Comparison of ENCODE assay signal across 29 mouse cellular contexts in genomic region chr5:115117467-115117866, GRCm38 (mm10). TPM values are rescaled to one million over a fixed set of nuclear protein-coding genes. Genes with fewer than 3 reads are reported as not detected.
DNase-seq lines count a peak whose midpoint lies in the region; ATAC-seq and TF ChIP-seq lines count a peak whose summit lies in the region.
"Had no signal": no experiment of that assay in that cellular context is flagged by ENCODE, and none has a peak within 500 bp of the region (broad histone marks: within the 10 kb centered on the region; RNA-seq: fewer than 3 reads in every experiment).

No protein-coding gene starts in this region.

- H3K27ac ChIP-seq in heart, embryonic 10.5 days = no peak overlapping the region
- no peak overlapping the region for H3K27ac ChIP-seq in heart, adult 2 months
- no peak overlapping the region for H3K27ac ChIP-seq in liver, adult 2 months (replicated peaks; ENCODE audit: insufficient read depth, low read depth, low read length)
- H3K27ac ChIP-seq: embryonic facial prominence, embryonic 12.5 days; embryonic facial prominence, embryonic 15.5 days; gastrocnemius, adult 2 months; hindbrain, embryonic 10.5 days; hindbrain, embryonic 13.5 days had no signal

- no peak for ATAC-seq in megakaryocyte, adult 5-6 weeks (ENCODE audit: poor library complexity, severe bottlenecking)
- ATAC-seq: activated CD4-positive, CD25-positive, alpha-beta regulatory T cell, adult 4 months; forebrain, embryonic 14.5 days; forebrain, postnatal 0 days; hindbrain, embryonic 16.5 days had no signal

- no peak for TF ChIP-seq POLR2A in heart, adult 2 months (IDR thresholded peaks at IDR 0.05; ENCODE audit: insufficient read depth, low read depth, low read length)
- TF ChIP-seq POLR2A in liver, adult 2 months (IDR thresholded peaks at IDR 0.05; ENCODE audit: extremely low read depth, insufficient read depth, low read length) = no peak

- intact Hi-C loops in heart, adult 2 months (cut with DNase I) = no loop called here
- intact Hi-C loops in left cerebral cortex, postnatal 25 days (cut with DNase I) = no loop called here

- H3K79me2 ChIP-seq in heart, adult 2 months (replicated peaks; ENCODE audit: control insufficient read depth, insufficient read depth, low read length) = 0 out of 2 replicates have a peak, but pooled peaks cover 1% of the 10 kb centered on the region
- peaks cover 3% of the 10 kb centered on the region; the same call in 1 of the 2 replicates for H3K79me2 ChIP-seq in liver, adult 2 months (ENCODE audit: control insufficient read depth, insufficient read depth, low read length)

- no peaks in the 10 kb centered on the region for H3K27me3 ChIP-seq in heart, embryonic 10.5 days (ENCODE audit: insufficient read depth, poor library complexity, severe bottlenecking)
- no peaks in the 10 kb centered on the region for H3K27me3 ChIP-seq in heart, adult 2 months (ENCODE audit: control insufficient read depth, insufficient read depth, low read length)
- H3K27me3 ChIP-seq in liver, adult 2 months (ENCODE audit: control insufficient read depth, insufficient read depth, low read length) = no peaks in the 10 kb centered on the region
- H3K27me3 ChIP-seq in megakaryocyte, embryonic 14.5 days (replicated peaks) = no peaks in the 10 kb centered on the region
- H3K27me3 ChIP-seq: CH12.LX; embryonic facial prominence, embryonic 12.5 days; embryonic facial prominence, embryonic 15.5 days; hindbrain, embryonic 13.5 days had no signal

- no peak for TF ChIP-seq EP300 in heart, adult 2 months (IDR thresholded peaks at IDR 0.05; ENCODE audit: insufficient read depth, low read depth, low read length)

- TF ChIP-seq CTCF in heart, adult 2 months (IDR thresholded peaks at IDR 0.05) = no peak
- no peak for TF ChIP-seq CTCF in liver, adult 2 months (IDR thresholded peaks at IDR 0.05; ENCODE audit: low read depth, low read length)

- H3K36me3 ChIP-seq in heart, embryonic 10.5 days = peaks cover 53% of the 10 kb centered on the region
- H3K36me3 ChIP-seq in heart, adult 2 months (ENCODE audit: control insufficient read depth, insufficient read depth, low read length) = no peaks in the 10 kb centered on the region
- H3K36me3 ChIP-seq in liver, adult 2 months (ENCODE audit: control insufficient read depth, insufficient read depth, low read length) = no peaks in the 10 kb centered on the region; the same call in 1 of the 2 replicates
- peaks cover 51% of the 10 kb centered on the region for H3K36me3 ChIP-seq in megakaryocyte, embryonic 14.5 days (replicated peaks; ENCODE audit: low read length)

- no peaks in the 10 kb centered on the region for H3K9me3 ChIP-seq in heart, embryonic 10.5 days
- no peaks in the 10 kb centered on the region for H3K9me3 ChIP-seq in megakaryocyte, embryonic 14.5 days
- H3K9me3 ChIP-seq: embryonic facial prominence, embryonic 12.5 days; embryonic facial prominence, embryonic 15.5 days; hindbrain, embryonic 10.5 days; hindbrain, embryonic 13.5 days had no signal

- no peak overlapping the region for H3K4me3 ChIP-seq in heart, embryonic 10.5 days
- no peak overlapping the region for H3K4me3 ChIP-seq in heart, adult 2 months
- peak overlapping the region; percentile 2; the same call in 1 of the 2 replicates for H3K4me3 ChIP-seq in liver, adult 2 months (ENCODE audit: insufficient read depth, low read depth, low read length)
- peak overlapping the region; percentile 48 for H3K4me3 ChIP-seq in megakaryocyte, embryonic 14.5 days (replicated peaks)
- H3K4me3 ChIP-seq: gastrocnemius, adult 2 months; hindbrain, embryonic 13.5 days had no signal

- WGBS in heart, embryonic 10.5 days = 91% methylated on average over 13 of the region's 13 CpGs
- 94% methylated on average over 13 of the region's 13 CpGs for WGBS in heart, adult 2 months
- 48% methylated on average over 13 of the region's 13 CpGs for WGBS in liver, adult 2 months

- peak; percentile 75 for DNase-seq in heart, embryonic 10.5 days (ENCODE audit: low spot score)
- DNase-seq in heart, adult 2 months = no peak
- DNase-seq in liver, adult 2 months (ENCODE audit: extremely low read depth, low read depth, low spot score) = peak; percentile 51
- DNase-seq in liver = no peak
- DNase-seq in left cerebral cortex, postnatal 25 days (ENCODE audit: low spot score in 2 of 2) = no peak
- DNase-seq: adrenal gland, adult 8-10 months; adrenal gland, postnatal 25 days; B cell, adult 2 months; cerebellum, adult 11-12 months; cerebellum, adult 8-10 months; cerebellum, postnatal 25 days; forebrain, postnatal 0 days; gastrocnemius, adult 2 months; gastrocnemius, postnatal 14 days; heart, adult 11 months had no signal

- no peak overlapping the region for H3K9ac ChIP-seq in heart, adult 2 months (ENCODE audit: low read depth, low read length)
- H3K9ac ChIP-seq in liver, adult 2 months (ENCODE audit: low read depth, low read length) = no peak overlapping the region
- H3K9ac ChIP-seq: embryonic facial prominence, embryonic 12.5 days; embryonic facial prominence, embryonic 15.5 days; forebrain, postnatal 0 days; hindbrain, embryonic 13.5 days had no signal

- H3K4me1 ChIP-seq in heart, embryonic 10.5 days = peaks cover 17% of the 10 kb centered on the region; the same call in 1 of the 2 replicates
- peaks cover 2% of the 10 kb centered on the region for H3K4me1 ChIP-seq in heart, adult 2 months (ENCODE audit: control insufficient read depth, insufficient read depth, low read length)
- H3K4me1 ChIP-seq in liver, adult 2 months (ENCODE audit: control insufficient read depth, insufficient read depth, low read length) = peaks cover 14% of the 10 kb centered on the region
- H3K4me1 ChIP-seq in megakaryocyte, embryonic 14.5 days = peaks cover 26% of the 10 kb centered on the region
- H3K4me1 ChIP-seq: embryonic facial prominence, embryonic 15.5 days had no signal

RNA-seq across cellular contexts. Expression of gene Acads, which starts 1.7 kb away (rescaled TPM):
- polyA plus RNA-seq in heart, embryonic 10.5 days (2016; fragmentation: Nextera tagmentation; extraction: Ambion mirVana) = 107 and 138 TPM in 2 replicates
- 100 to 1,000 TPM; 199 to 228 TPM for total RNA-seq in heart, adult 2 months (2021)
- 256 and 333 TPM in 2 replicates for polyA plus RNA-seq in heart, adult 2 months (2012; rRNA removed)
- total RNA-seq in liver, adult 2 months (2014; rRNA removed) = 140 and 143 TPM in 2 replicates
- polyA plus RNA-seq in liver, adult 2 months (2012; rRNA removed) = 255 and 293 TPM in 2 replicates
- 34.8 and 43.5 TPM in 2 replicates for polyA plus RNA-seq in megakaryocyte, embryonic 14.5 days (2012; ENCODE audit: insufficient read depth, low replicate concordance)
- total RNA-seq in megakaryocyte, adult 5-6 weeks (2015) = 13.5 and 15.2 TPM in 2 replicates
- total RNA-seq in megakaryocyte, adult 5-6 weeks (2017) = 13.0 and 17.4 TPM in 2 replicates
- 1 to 10 TPM; 6.8 TPM for total RNA-seq in left cerebral cortex, postnatal 25 days (2021)

RNA-seq across cellular contexts. Expression of gene Unc119b, which starts 17.3 kb away (rescaled TPM):
- 25.7 and 35.8 TPM in 2 replicates for polyA plus RNA-seq in heart, embryonic 10.5 days (2016; fragmentation: Nextera tagmentation; extraction: Ambion mirVana)
- total RNA-seq in heart, adult 2 months (2021) = 10 to 100 TPM; 15.8 to 22.0 TPM
- 18.4 and 27.8 TPM in 2 replicates for polyA plus RNA-seq in heart, adult 2 months (2012; rRNA removed)
- 12.5 and 17.3 TPM in 2 replicates for total RNA-seq in liver, adult 2 months (2014; rRNA removed)
- polyA plus RNA-seq in liver, adult 2 months (2012; rRNA removed) = 29.4 and 32.0 TPM in 2 replicates
- polyA plus RNA-seq in megakaryocyte, embryonic 14.5 days (2012; ENCODE audit: insufficient read depth, low replicate concordance) = 13.4 and 25.4 TPM in 2 replicates
- total RNA-seq in megakaryocyte, adult 5-6 weeks (2015) = 12.5 and 14.0 TPM in 2 replicates
- total RNA-seq in megakaryocyte, adult 5-6 weeks (2017) = 13.3 and 19.9 TPM in 2 replicates
- 10 to 100 TPM; 27.1 to 28.8 TPM for total RNA-seq in left cerebral cortex, postnatal 25 days (2021)

RNA-seq across cellular contexts. Expression of gene Gm10401, which starts 19.4 kb away (rescaled TPM):
- polyA plus RNA-seq in heart, embryonic 10.5 days (2016; fragmentation: Nextera tagmentation; extraction: Ambion mirVana) = 13.7 and 15.7 TPM in 2 replicates
- not detected for total RNA-seq in heart, adult 2 months (2021)
- polyA plus RNA-seq in heart, adult 2 months (2012; rRNA removed) = not detected in 2 replicates
- not detected in 2 replicates for total RNA-seq in liver, adult 2 months (2014; rRNA removed)
- polyA plus RNA-seq in liver, adult 2 months (2012; rRNA removed) = 0.17 TPM in 1 of 2 replicates, not detected in the other
- polyA plus RNA-seq in megakaryocyte, embryonic 14.5 days (2012; ENCODE audit: insufficient read depth, low replicate concordance) = not detected in 2 replicates
- not detected in 2 replicates for total RNA-seq in megakaryocyte, adult 5-6 weeks (2015)
- total RNA-seq in megakaryocyte, adult 5-6 weeks (2017) = not detected in 2 replicates
- total RNA-seq in left cerebral cortex, postnatal 25 days (2021) = not detected
- total RNA-seq: adrenal gland, adult 8-10 months; adrenal gland, postnatal 25 days; forebrain, postnatal 0 days; gastrocnemius, adult 2 months; gastrocnemius, postnatal 14 days; gastrocnemius, postnatal 4 days; heart, postnatal 25 days had no signal
- polyA plus RNA-seq: brain, embryonic 14.5 days; frontal cortex, adult 2 months had no signal

RNA-seq across cellular contexts. Expression of gene Mlec, which starts 40.5 kb away (rescaled TPM):
- 110 and 113 TPM in 2 replicates for polyA plus RNA-seq in heart, embryonic 10.5 days (2016; fragmentation: Nextera tagmentation; extraction: Ambion mirVana)
- total RNA-seq in heart, adult 2 months (2021) = 10 to 100 TPM; 74.6 to 80.6 TPM
- polyA plus RNA-seq in heart, adult 2 months (2012; rRNA removed) = 40.4 and 75.4 TPM in 2 replicates
- 33.7 and 44.7 TPM in 2 replicates for total RNA-seq in liver, adult 2 months (2014; rRNA removed)
- polyA plus RNA-seq in liver, adult 2 months (2012; rRNA removed) = 40.8 and 41.8 TPM in 2 replicates
- 69.9 and 84.4 TPM in 2 replicates for polyA plus RNA-seq in megakaryocyte, embryonic 14.5 days (2012; ENCODE audit: insufficient read depth, low replicate concordance)
- 76.4 and 97.7 TPM in 2 replicates for total RNA-seq in megakaryocyte, adult 5-6 weeks (2015)
- 117 and 118 TPM in 2 replicates for total RNA-seq in megakaryocyte, adult 5-6 weeks (2017)
- 10 to 100 TPM; 86.2 to 87.5 TPM for total RNA-seq in left cerebral cortex, postnatal 25 days (2021)

Comparison
In these comparisons a context has a peak if more than half of its experiments do, and no peak if none do; other contexts are left out.
1. DNase-seq: peak in heart, embryonic 10.5 days (single experiment) and liver, adult 2 months (single experiment); none in heart, adult 2 months (0 of 2), liver (single experiment) and left cerebral cortex, postnatal 25 days (0 of 2).
2. H3K4me3 ChIP-seq: peak in liver, adult 2 months (single experiment) and megakaryocyte, embryonic 14.5 days (single experiment); none in heart, embryonic 10.5 days (single experiment) and heart, adult 2 months (single experiment).